Mouse (Mus musculus) ES-Bruce4 (cell line): ENCODE data around the gene Secisbp2. TPM values are rescaled to one million over a fixed set of nuclear protein-coding genes. Genes with fewer than 3 reads are reported as not detected.
"Not testable (repeated sequence)": the region's sequence is repeated elsewhere in the genome, so short reads cannot be mapped to it uniquely, and the experiment has no call there.

ENCODE experiments used
- H3K27ac ChIP-seq: 2 replicates; pipeline ENCODE4 v1.5.1; 2012; ENCODE audit warnings: low read length, inconsistent platforms; ENCODE audit not compliant: insufficient read depth
- H3K27me3 ChIP-seq: 2 replicates; pipeline ENCODE4 v1.6.1; 2012; ENCODE audit warnings: mild to moderate bottlenecking, low read length, inconsistent platforms; ENCODE audit not compliant: control insufficient read depth, poor library complexity, insufficient read depth, severe bottlenecking
- H3K36me3 ChIP-seq: 2 replicates; pipeline ENCODE4 v1.6.1; 2012; ENCODE audit warnings: inconsistent platforms, mild to moderate bottlenecking, low read length, moderate library complexity; ENCODE audit not compliant: control insufficient read depth, poor library complexity, insufficient read depth, severe bottlenecking
- H3K4me1 ChIP-seq: one replicate; pipeline ENCODE4 v1.8.1; 2011; ENCODE audit warnings: low read length; ENCODE audit not compliant: control insufficient read depth, insufficient read depth
- H3K4me3 ChIP-seq: 2 replicates; pipeline ENCODE4 v1.5.1; 2011; ENCODE audit warnings: low read depth, mild to moderate bottlenecking, low read length
- H3K9ac ChIP-seq: 2 replicates; pipeline ENCODE4 v1.6.1; 2012; ENCODE audit warnings: low read depth, mild to moderate bottlenecking, inconsistent platforms; ENCODE audit not compliant: poor library complexity, severe bottlenecking
- H3K9me3 ChIP-seq: replicated peaks from 2 replicates; pipeline ENCODE4 v1.6.1; 2012; ENCODE audit warnings: mild to moderate bottlenecking, low read length, inconsistent platforms; ENCODE audit not compliant: control insufficient read depth, poor library complexity, insufficient read depth, severe bottlenecking
- CTCF ChIP-seq: IDR thresholded peaks from one replicate; pipeline ENCODE4 v1.8.1; 2011; ENCODE audit warnings: low read depth, low read length
- EP300 ChIP-seq: IDR thresholded peaks from 2 replicates; pipeline ENCODE4 v1.6.1; 2011; ENCODE audit warnings: low read depth, low read length; ENCODE audit not compliant: insufficient read depth
- POLR2A ChIP-seq: IDR thresholded peaks from one replicate; pipeline ENCODE4 v1.8.1; 2011; ENCODE audit warnings: low read length; ENCODE audit not compliant: insufficient read depth
- polyA plus RNA-seq: library from polyadenylated mRNA; stranded (reverse); fragments of >200 nt; gene quantifications from 2 replicates; pipeline ENCODE4 v1.2.4, GENCODE M21; 2011; ENCODE audit warnings: low read depth; ENCODE audit not compliant: missing spikeins, insufficient read depth, insufficient read length

The Secisbp2 gene
- polyA plus RNA-seq, 1 experiment: 25.5 TPM

DNA sequence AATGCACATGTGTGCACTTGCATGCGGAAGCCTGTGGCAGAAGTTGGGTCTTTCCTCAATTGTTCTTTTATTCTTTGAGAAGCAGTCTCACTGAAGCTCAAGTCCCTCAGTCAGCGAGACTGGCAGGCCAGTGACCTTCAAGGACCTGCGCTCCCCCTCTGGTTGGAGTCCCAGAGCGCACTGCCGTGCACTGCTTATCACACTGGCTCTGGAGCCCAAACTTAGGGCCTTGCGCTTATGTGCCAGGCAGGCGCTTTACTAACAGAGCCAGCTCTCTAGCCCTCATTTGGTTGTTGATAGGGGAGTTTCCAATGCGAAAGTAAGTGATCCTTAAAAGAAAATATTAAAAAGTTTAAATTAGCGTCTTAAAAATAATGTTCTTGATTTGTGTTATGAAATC is 2.5 kb downstream of the Secisbp2 start:
- no peaks in the 10 kb centered on the region for H3K9me3 ChIP-seq
- H3K4me1 ChIP-seq: no peaks in the 10 kb centered on the region
- H3K27ac ChIP-seq: no peak overlapping the region
- peaks cover 52% of the 10 kb centered on the region for H3K36me3 ChIP-seq
- H3K27me3 ChIP-seq: no peaks in the 10 kb centered on the region
- no peak overlapping the region for H3K9ac ChIP-seq
- no peak overlapping the region for H3K4me3 ChIP-seq
- TF ChIP-seq POLR2A (no peak), EP300 (no peak), CTCF (no peak)

DNA sequence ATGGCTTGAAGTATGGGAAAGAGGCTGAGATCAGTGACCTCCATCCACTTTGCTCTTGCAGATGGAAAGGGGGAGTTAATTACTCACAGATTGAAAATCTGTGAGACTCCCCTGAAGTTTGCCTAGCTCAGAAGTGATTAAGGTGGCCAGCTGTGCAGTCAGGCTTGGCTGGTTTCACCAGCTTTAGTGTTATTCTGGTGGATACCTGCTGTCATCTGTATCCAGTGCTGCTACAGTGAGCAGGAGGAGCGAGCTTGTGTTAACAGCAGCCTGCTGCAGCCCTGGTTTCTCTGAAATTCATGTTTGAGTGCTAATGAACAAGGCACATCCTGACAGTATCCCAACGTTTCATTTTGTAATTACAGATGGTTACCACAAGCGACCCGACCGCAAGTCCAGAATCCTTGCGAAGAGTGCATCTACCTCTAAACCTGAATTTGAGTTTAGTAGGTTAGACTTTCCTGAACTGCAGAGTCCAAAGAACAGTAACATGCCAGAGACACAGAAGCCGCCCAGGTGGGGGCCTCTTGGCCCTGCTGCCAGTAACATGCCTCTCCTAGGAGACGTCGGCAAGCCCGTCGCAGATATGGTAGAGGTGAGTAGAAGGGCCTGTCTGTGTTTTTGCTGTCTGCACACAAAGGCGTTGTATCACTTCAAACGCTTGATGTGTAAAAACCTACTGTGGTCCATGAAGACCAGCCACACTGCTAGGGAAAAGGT is 5.2 kb downstream of the Secisbp2 start:
- no peaks in the 10 kb centered on the region for H3K9me3 ChIP-seq
- no peaks in the 10 kb centered on the region for H3K27me3 ChIP-seq
- no peak overlapping the region for H3K9ac ChIP-seq
- peaks cover 54% of the 10 kb centered on the region for H3K36me3 ChIP-seq
- H3K4me3 ChIP-seq: no peak overlapping the region
- no peak overlapping the region for H3K27ac ChIP-seq
- TF ChIP-seq CTCF: no peak
- TF ChIP-seq EP300: no peak
- no peak for TF ChIP-seq POLR2A
- no peaks in the 10 kb centered on the region for H3K4me1 ChIP-seq

DNA sequence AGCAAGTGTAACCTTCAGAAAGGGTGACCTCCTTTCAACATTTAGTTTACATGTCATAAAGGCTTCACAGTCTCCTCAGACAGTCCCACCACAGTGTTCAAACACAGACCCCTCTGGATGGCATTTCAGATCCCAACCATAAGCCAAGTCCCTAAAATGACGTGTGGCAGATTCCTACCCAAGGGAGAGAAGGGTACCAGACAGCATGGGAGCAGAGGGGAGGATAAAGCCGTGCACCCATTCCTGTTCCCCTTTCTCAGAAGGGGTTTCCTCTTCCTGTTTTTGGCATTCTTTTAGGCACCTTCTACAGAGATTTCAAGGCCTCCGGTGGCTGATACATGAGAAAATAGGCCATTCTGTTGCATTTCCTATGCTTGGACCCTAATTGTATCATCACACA is 6.6 kb downstream of the Secisbp2 start:
- H3K9me3 ChIP-seq: no peaks in the 10 kb centered on the region

DNA sequence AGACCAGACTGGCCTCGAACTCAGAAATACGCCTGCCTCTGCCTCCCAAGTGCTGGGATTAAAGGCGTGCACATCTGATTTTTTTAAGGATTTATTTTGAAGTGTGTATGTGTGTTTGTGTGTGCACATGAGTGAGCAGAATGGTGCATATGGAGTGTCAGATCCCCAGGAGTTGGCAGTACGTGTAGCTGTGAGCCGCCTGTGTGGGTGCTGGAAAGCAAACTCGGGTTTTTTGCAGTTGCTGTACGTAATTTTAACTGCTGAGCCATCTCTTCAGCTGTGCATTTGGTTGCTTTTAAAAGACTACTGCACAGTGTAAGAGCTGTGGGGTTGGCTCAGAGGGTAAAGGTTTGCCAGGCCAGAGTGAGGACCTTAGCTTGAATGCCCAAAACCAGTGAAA is 8.1 kb downstream of the Secisbp2 start:
- Histone ChIP-seq H3K36me3 (peaks cover 62% of the 10 kb centered on the region), H3K9me3 (no peaks in the 10 kb centered on the region), H3K4me3 (no peak overlapping the region), H3K27ac (no peak overlapping the region), H3K27me3 (no peaks in the 10 kb centered on the region), H3K4me1 (no peaks in the 10 kb centered on the region), H3K9ac (no peak overlapping the region)
- TF ChIP-seq POLR2A: no peak
- TF ChIP-seq CTCF: no peak
- no peak for TF ChIP-seq EP300

More for the DNA sequence above, 6.6 kb downstream of the Secisbp2 start:
- no peak for TF ChIP-seq CTCF
- no peak for TF ChIP-seq EP300
- TF ChIP-seq POLR2A: no peak
- H3K4me1 ChIP-seq: no peaks in the 10 kb centered on the region
- H3K27me3 ChIP-seq: no peaks in the 10 kb centered on the region
- no peak overlapping the region for H3K9ac ChIP-seq
- H3K36me3 ChIP-seq: peaks cover 61% of the 10 kb centered on the region
- H3K27ac ChIP-seq: no peak overlapping the region
- H3K4me3 ChIP-seq: no peak overlapping the region

GRCm38 (mm10) chr13:51663561-51663960 is 12.1 kb downstream of the Secisbp2 start:
- Histone ChIP-seq H3K4me3 (no peak overlapping the region), H3K4me1 (no peaks in the 10 kb centered on the region), H3K27ac (no peak overlapping the region), H3K27me3 (no peaks in the 10 kb centered on the region), H3K9me3 (no peaks in the 10 kb centered on the region), H3K9ac (no peak overlapping the region), H3K36me3 (peaks cover 49% of the 10 kb centered on the region)
- TF ChIP-seq EP300: no peak
- no peak for TF ChIP-seq CTCF
- TF ChIP-seq POLR2A: no peak

GRCm38 (mm10) chr13:51668195-51668594 is 16.7 kb downstream of the Secisbp2 start:
- H3K36me3 ChIP-seq: peaks cover 45% of the 10 kb centered on the region
- H3K27me3 ChIP-seq, H3K9me3 ChIP-seq, H3K4me3 ChIP-seq, H3K4me1 ChIP-seq, H3K9ac ChIP-seq: not testable (repeated sequence)
- TF ChIP-seq EP300: peak; percentile 77; the same call in 1 of the 2 replicates
- 0 out of 2 replicates have a peak overlapping the region, but pooled peaks have one; percentile 15 for H3K27ac ChIP-seq
